Mouse (Mus musculus): ENCODE data around the gene Efl1.
"Not testable (repeated sequence)": the region's sequence is repeated elsewhere in the genome, so short reads cannot be mapped to it uniquely, and the experiment has no call there.

Efl1 gene

DNA sequence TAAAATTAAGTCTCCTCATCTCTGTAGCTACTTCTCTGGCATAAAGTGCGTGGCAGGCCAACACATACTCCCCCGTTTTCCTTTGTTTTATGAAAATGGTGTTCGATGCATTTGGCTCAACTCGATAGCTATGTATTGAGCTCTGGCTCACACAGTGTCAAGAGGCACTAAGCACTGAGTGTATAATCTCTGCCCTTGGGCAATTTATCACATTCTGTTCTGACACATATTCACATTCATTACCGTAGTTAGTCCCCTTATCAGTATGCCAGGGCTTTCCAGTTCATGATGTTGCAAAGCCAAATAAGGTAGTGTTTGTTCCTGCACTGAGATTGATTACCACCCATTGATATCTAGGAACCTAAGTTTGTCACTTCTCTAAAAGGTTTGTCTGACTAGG lies 71.3 kb downstream of the Efl1 start:
- no peak for DNase-seq (ENCODE audit: low spot score in 2 of 2)

DNA sequence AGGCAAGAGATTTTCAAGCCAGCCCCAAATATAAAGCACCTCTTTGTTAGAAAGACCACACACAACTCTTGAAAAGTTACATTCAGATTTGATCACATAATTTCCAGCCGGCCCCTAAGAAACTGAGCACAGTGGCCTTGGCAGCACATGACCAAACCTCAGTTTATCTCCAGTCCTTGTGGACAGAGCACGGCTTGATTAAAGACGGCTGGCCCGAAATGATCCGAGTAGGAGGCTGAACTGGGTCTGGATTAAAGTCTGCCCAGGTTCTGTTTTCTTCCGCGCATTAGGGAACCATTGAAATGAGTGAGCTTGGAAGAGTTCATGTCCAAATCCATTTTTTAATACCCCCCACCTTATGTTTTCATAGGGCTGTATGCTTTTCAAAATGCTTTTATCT lies 72.1 kb downstream of the Efl1 start:
- no peak for DNase-seq (ENCODE audit: low spot score in 2 of 2)

DNA sequence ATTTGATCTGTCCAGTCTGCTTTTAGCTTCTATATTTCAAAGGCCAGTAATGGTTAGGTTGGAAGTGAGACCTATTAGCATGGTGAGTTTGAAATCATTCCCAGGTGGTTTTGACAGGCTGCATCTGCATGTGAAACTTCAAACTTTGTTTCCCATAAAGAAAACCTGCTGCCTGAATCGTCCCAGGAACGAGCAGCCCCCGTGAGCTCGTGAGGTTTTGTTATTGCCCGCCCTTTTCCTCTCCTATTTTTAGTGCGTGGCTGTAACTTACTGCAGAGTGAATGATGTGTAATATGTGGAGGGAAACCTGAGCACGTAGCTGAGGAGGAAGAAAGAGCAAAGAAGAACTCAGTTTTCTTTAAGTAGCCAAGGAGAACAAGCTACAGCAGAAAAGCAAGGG lies 72.5 kb downstream of the Efl1 start:
- DNase-seq (ENCODE audit: low spot score in 2 of 2), result no peak

DNA sequence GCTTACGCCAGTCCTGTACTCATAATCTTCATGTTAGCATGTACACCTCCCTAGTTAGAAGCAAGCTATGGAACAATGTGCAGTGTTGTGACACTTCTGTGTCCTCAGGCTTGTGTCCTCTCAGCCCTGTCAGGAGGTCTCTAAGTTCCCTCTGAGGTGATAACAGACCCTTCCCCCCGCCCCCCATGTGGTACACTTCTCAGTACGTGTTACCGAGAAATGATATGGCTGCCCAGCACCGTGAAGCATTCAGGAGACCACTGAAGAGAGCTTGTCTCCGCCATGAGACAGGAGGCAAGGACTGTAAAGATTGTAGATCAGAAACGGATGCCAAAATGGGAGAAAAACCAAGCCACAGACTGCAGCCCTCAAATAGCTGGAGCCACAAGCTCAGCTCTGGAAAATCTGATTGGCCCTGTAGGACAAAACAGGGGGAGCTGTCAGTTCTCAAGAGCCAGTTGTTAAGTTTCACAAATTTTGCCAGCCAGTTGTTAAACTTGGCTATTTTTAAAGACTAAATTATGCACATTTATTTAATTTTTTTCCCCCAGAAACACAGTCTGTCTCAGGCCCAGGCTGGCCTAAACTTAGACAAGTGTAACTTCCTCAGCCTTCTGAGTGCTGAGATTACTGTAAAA lies 74.2 kb downstream of the Efl1 start:
- DNase-seq (ENCODE audit: low spot score in 2 of 2), result peak in 1 of 2 experiments; percentile 46

DNA sequence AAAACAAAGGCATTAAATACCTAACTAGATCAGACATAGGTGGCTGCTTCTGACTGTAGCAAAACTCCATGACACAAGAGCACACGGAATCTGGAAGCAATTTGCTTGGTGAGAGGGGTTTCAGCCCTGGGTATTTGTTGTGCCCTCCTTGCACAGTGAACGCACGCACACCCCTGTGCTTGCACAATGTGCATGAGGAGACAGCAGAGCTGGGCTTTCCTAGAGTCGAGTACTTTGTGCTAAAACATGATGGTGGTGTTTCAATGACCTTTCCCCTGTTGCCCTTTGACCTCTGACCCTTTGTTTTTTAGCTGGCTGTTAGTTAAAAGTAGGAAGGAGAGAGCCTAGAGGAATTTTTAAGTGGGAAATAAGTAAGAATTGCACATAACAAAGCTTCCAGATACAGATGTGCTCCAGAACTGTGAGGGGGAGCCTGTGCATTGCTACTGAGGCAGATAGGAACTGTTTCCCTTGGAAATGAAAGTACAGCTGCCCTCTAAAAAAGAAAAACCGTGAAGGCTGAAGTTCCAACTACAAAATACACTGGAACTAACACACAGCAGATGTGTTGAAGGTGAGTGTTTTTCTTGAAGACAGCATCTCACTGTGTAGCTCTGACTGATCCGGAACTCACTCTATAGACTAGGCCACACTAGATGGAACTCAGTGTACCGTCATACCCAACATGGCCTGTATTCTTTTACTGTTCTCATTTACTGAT lies 74.9 kb downstream of the Efl1 start:
- DNase-seq (ENCODE audit: low spot score in 2 of 2), result no peak

DNA sequence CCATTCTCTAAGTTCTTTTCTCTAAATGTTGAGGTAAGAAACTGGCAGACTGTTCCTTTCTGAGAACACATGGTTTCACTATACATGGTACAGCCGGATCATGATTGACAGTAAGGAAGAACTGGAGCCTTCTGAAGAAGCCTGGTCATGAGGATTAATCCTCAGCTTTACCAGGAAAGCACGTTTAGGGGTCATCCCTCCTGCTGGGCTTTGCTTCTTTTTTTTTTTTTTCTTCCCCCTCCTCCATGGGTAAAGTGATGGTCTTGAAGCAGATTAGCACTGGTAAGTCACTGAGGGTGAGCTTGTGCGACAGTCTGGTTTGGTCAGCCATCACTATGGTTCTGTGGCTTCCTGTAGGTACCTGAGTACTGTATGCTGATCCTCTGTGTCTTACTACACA lies 76.1 kb downstream of the Efl1 start:
- no peak for DNase-seq (ENCODE audit: low spot score in 2 of 2)

DNA sequence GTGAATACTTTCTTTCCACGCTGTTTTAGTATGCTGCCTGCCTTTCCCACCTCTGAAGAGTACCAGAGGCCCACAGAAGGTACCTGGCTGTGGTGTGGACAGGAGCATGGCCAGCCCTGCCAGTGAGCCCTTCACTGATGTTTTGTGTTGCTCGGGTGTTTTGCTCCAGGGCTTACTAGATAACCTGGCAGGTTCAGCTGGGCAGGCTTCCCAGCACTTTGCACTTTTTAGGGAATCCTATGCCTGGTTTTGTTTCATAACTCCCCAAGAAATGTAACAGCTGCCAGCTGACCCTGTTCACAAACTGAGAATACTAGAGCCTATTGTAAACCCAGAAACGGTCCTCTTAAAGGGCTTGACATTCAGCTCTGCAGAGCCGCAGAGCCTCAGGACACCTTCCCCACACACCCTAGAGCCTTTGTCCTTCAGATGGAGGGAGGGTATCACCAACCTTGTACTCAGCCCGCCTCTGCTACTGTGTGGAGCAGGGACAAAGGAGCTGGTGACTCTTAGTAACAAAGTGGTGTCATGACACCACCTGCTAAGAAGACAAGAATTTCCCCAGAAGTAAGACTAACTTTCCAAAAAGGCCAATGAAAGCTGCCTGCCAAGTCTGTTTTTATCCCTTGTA lies 76.7 kb downstream of the Efl1 start:
- DNase-seq (ENCODE audit: low spot score in 2 of 2), result no peak

DNA sequence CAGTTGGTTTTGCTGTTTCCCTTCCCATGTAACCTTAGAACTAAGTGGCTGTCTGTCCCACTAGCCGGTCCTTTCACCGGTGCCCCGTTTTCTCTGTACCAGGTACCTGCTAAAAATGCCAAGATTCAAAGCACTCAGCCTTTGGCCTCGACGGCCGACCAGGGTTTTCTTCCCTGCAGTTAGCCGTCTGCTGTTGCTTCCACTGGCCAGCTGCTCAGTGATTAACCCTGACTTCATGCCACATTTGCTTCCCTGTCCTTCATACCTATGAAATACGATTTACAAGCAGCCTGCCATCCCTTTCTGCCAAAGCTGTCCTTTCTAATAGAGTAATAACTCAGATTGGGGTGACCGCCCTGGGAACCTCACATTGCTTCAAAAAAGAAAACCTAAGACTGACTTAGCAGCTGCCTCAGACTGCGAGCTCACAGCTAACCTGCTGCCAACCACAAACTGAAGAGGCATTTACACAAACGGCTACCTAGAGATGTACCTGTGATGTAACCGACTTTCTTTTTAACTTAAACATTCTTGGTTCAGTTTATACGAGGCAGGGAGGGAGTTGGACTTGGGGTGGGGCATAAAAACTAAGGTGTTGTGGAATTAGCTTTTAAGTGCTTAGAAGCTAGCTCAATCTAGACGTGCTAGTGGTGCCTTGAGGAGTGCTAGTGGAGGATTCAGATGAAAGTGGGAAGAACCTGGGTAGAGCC lies 77.5 kb downstream of the Efl1 start:
- DNase-seq (ENCODE audit: low spot score in 2 of 2), result no peak

DNA sequence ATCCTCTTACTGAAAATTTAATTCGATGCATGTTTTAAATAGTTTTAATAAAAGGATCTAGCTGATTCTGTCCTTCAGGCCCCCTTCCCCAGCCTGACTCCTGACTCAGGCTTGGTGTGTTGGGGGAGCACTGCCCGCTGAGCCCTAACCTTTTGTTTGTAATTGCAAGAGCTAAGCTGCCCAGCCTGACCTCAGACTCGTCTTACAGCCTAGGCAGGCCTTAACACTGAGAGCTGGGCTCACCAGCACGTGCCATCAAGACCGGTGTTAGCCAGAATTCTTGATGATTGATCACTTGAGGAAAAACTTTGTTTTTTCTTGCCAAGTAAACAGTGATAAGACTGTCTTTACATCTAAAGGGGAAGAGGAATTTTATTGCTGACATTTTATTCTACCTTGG lies 78.7 kb downstream of the Efl1 start:
- DNase-seq (ENCODE audit: low spot score in 2 of 2), result no peak

DNA sequence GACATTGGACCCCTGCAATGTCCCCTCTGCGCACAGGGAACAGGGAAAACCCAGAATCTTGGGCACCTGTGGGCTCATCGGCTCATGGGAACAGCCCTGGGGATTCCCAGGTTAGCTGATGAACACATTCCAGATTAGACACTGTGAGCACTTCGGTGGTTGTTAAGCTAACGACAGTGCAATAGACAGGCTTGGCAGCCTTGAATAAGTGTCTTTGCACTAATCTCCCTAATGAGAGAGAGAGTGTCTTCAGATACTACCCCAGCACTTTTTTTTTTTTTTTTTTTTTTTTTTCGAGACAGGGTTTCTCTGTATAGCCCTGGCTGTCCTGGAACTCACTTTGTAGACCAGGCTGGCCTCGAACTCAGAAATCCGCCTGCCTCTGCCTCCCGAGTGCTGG lies 80.6 kb downstream of the Efl1 start:
- DNase-seq (ENCODE audit: low spot score in 2 of 2), result not testable (repeated sequence)

DNA sequence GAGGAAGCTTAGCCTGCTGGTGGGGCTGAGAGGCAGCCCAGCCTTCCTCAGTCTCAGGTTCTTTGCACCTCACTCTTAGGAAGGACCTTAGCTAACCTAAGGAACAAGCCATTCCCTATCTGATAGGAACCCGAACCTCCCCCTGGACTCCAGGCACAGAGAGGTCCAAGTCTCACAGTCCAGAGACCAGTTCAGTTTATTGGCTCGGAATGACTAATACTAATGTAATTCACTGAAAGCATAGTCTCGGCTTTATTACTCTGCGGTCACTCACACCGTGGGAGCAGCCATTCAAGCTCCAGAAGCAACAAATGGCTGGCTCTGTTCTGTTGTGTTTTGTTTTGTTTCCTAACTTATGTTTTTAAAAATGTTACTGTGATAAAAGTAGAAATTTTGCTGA lies 84.7 kb downstream of the Efl1 start:
- no peak for DNase-seq (ENCODE audit: low spot score in 2 of 2)

DNA sequence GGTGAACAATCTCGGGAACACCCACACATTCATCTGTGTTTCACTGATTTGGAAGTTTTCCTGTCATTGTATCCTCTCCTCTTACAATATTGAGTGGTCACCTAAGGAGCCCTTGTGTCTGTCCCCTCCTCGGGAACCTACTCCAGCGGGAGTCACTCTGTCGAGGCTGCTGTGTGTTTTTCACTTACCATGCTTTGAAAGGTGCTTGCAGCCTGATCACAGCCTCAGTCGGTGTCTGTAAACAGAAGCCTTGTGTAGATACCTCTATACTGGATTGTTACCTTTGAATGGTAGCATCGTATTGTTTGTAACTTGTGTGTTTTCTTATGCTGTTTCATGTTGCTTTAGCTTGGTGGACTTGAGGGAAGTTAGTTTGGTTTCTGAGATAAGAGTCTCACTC lies 85.6 kb downstream of the Efl1 start:
- no peak for DNase-seq (ENCODE audit: low spot score in 2 of 2)

DNA sequence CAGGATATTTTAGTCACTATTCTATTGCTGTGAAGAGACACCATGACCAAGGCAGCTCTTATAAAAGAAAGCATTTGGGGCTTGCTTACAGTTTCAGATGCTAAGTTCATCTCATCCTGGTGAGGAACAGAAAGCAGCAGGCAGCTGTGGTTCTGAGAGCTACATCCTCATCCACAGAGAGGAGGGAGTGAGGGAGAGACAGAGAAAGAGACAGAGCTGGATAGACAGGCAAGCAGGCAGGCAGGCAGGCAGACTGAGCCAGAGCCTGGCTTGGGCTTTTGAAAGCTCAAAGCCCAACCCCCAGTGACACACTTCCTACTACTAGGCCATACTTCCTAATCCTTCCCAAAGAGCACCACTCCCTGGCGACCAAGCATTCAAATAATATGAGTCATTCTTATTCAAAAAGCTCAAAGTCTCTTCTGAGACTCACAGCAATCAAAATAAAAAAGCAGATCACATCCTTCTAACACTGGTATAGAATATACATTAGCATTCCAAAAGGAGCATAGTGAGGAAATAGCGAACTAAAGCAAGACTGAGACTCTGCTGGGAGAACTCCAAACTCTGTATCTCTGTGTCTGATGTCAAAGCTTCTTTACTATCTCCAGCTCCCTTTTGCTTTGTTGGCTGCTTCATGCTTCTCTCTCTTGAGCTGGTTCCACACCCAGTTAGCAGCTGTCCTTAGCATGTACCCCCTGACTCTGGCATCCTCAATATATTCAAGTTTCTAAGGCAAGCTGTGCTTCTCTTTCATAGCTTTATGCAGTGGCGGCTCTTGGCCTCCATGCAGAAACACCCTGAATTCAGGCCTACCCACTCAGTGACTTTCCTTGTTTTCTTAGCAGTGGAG lies 86.6 kb downstream of the Efl1 start:
- DNase-seq (ENCODE audit: low spot score in 2 of 2), result peak in 1 of 2 experiments; percentile 37

DNA sequence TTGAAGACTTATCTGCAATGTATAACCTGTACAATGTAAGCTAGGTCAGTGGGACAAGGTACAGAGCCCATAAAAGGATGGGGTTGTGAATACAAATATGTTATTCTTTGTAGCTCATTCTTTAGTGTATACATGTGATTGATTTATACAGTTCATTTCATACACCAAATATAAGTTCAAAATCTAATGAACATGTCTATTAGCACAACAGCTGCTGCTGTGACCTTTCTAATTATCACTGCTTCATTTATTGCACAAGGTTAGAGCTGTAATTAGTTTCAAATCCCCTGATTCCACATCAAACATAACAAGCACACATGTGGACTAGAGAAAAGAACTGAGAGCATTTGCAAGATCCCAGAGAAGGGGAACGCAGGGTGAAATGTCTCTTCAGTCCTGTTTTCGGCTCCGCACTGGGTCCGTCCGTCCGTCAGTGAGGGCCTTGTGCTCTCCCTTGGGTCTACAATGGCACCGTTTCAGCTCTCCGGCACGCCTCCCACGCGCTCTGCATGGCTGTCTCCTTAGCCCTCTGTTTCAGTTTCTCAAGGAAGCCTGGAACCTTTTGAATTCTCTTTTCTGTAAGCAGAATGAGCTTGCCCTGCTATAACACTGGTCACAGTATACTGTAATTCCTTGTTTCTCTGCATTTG lies 94.8 kb downstream of the Efl1 start:
- peak; percentile 21 to 38 for DNase-seq (ENCODE audit: low spot score in 2 of 2)

DNA sequence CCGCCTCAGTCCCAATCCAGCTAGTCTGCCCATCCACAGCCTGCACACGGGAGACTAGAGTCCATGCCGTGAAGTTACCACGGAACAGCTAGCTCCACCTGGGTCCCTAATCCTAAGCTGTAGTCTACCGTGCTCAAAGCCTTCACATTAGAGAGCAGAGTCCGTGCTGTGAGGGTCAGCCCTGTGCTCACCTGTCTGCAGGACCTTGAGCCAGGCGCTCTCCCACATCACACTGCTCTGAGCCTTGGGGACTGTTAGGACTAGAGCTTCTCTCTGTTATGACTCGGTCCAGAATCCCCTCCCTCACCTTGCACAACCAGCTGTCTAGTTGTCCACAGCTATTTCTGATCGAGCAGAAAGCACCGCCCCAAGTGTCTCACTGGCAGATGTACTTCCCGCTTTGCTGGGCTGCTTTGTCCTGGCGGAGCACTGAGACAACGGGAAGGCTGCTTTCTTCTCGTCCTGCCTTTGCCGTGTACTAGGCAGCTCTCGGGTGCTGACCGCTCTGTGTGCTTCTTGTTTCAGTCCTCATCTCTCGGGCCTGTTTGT lies 95.8 kb downstream of the Efl1 start:
- DNase-seq (ENCODE audit: low spot score in 2 of 2), result no peak

DNA sequence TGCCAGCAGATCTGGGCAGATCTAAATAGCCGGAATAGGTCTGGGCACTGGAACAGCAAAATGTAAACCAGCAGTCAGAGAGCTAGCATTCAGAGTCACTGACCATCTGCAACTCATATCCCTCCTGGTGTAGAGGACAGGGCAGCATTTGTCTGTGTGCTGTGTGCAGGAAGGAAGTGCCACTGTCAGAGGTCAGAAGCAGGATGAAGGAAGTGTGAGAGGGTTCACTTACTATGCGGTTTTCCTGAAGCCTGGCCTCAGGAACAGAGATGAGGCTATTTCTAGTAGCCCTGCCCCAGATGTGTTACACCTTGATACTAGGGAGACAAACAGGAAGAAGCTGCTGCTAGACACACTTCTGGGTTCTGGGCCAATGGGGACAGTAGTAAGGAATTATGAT lies 100.4 kb downstream of the Efl1 start:
- no peak for DNase-seq (ENCODE audit: low spot score in 2 of 2)

DNA sequence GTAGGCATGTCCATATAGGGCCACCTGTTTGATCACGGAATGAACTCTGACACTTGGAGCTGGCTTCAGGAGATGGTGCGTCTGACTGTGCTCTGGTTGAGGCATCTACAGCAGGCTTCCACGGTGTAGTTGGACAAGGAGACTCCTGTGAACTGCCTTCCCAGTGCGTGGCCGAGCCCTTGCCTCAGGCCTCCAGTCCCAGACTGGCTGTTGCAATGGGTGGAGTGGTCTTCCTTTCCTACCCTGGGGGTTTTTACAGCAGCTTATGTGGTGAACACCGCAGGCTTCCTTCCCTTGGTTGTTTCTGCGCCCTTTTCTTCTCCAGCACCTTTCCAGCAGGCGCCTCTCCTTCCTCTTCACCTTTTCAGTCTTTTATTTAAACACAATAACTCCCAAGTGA lies 100.8 kb downstream of the Efl1 start:
- DNase-seq (ENCODE audit: low spot score in 2 of 2), result no peak

DNA sequence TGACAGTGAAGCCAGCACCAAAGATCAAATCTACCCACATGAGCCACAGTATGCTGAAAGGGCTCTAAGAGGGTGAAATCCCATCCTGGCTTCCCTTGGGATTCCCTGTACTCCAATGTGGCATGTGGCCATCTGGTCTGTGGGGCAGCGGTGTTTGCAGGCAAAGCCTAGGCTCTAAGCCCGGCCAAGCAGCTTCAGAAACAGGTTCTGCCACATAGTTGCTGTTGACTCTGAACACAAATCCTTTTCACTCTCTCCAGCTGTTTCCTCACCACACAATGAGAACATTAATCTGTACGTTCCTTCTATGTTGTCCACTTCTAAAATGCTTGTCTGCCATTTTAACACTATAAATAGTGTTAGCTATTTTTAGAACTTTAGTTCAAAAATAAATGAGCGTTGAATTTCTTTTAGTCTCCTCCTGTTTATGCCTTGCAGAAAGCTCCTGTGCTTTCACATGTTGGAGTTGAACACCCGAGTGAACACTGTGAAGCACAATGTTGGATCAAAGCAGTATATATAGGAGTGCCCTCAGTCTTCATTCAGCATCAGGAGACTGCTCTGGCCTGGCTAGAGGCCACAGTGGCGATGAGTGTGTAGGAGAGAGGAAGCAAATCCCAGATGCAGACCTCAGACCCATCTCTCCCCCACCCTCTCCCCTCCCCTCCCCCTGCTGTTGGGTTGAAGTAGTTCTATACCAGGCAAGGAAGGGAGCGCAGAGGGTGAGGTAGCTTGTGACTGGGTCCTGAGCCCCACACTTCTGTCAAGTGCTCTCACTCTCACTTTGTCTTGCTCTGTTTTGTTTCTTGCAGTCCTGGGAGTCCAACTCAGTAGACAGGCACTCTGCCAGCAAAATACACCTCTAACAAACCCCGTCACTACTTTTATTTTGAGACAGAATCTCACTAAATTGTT lies 104.0 kb downstream of the Efl1 start:
- DNase-seq (ENCODE audit: low spot score in 2 of 2), result no peak

DNA sequence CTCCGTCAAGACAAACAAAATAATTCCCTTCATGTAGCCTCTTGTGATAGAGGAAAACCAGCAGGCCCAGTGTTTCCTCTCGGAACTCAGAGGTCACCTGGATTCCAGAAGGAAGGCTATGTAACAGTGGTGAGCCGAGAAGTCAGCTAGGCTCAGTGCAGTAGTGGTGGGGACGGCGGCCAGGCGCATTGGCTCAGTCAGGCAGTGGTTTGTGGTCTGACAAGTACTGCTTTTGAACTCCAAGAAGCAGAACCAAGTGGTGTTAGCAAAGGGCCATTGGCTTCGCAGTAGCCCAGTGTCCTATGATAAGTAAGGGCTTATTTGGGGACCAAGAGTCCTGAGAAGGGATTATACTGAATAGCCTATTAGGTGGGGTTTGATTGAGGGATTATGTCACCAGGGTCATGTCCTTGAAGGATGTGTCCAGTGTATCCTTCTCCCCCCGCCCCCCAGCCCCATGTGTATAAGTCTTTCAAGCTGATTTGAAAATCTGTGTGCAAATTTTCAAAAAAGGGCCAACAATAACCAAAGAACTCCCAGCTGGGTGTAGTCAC lies 107.3 kb downstream of the Efl1 start:
- DNase-seq (ENCODE audit: low spot score in 2 of 2), result no peak

DNA sequence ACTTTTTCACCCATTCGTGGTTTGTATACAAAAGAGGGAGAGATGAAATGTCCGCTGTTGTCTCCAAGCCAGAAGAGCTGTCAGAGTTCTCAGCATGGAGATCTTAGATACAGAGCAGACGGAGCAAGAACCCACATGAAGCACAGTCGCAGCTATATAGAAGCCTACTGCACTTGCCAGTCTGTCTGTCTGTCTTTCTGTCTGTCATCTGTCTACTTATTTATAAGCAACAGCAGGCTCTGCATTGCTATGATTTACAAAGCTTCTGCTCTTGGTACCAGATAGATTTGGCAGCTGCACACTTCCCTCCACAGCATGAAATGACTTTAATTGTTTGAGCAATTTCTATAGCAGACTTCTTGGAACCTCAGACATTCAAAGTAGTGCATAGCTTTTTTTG lies 110.1 kb downstream of the Efl1 start:
- no peak for DNase-seq (ENCODE audit: low spot score in 2 of 2)

Data from frontal cortex, postnatal 36 days (tissue).